ENCODE assay signal across 43 mouse cellular contexts in genomic region chr1:44063439-44063838, GRCm38 (mm10). TPM values are rescaled to one million over a fixed set of nuclear protein-coding genes. Genes with fewer than 3 reads are reported as not detected.
"Had no signal": no experiment of that assay in that cellular context is flagged by ENCODE, and none has a peak within 500 bp of the region (broad histone marks: within the 10 kb centered on the region; RNA-seq: fewer than 3 reads in every experiment).

No protein-coding gene starts in this region.

- H3K9me3 ChIP-seq: heart, embryonic 12.5 days; heart, embryonic 13.5 days; heart, embryonic 15.5 days; hindbrain, embryonic 10.5 days; hindbrain, embryonic 12.5 days; hindbrain, embryonic 13.5 days; hindbrain, embryonic 15.5 days; intestine, embryonic 15.5 days; kidney, embryonic 15.5 days had no signal

- H3K9ac ChIP-seq: heart, embryonic 12.5 days; heart, embryonic 13.5 days; heart, embryonic 15.5 days; hindbrain, embryonic 12.5 days; hindbrain, embryonic 13.5 days; hindbrain, embryonic 14.5 days; hindbrain, embryonic 15.5 days; intestine, embryonic 15.5 days; kidney, embryonic 15.5 days had no signal

- H3K4me3 ChIP-seq: heart, embryonic 12.5 days; heart, embryonic 13.5 days; heart, embryonic 15.5 days; hindbrain, embryonic 10.5 days; hindbrain, embryonic 12.5 days; hindbrain, embryonic 13.5 days; hindbrain, embryonic 15.5 days; intestine, embryonic 15.5 days; kidney, embryonic 15.5 days; layer of hippocampus, adult 2 months; left cerebral cortex, adult 2 months had no signal

- DNase-seq: heart, postnatal 10 days; heart, postnatal 14 days; heart, postnatal 36 days; heart, postnatal 4 days; kidney, adult 11 months; kidney, adult 18-20 months; kidney, adult 2 months; kidney, adult 8-10 months; kidney, adult 9 months; kidney, postnatal 10 days; kidney, postnatal 14 days; kidney, postnatal 25 days; kidney, postnatal 36 days; kidney, postnatal 4 days; layer of hippocampus, adult 9-11 months; layer of hippocampus, postnatal 36 days had no signal

- H3K27me3 ChIP-seq: heart, embryonic 12.5 days; heart, embryonic 13.5 days; heart, embryonic 15.5 days; hindbrain, embryonic 12.5 days; hindbrain, embryonic 13.5 days; hindbrain, embryonic 15.5 days; intestine, embryonic 15.5 days; kidney, embryonic 15.5 days had no signal

- H3K4me2 ChIP-seq: heart, embryonic 11.5 days; heart, embryonic 12.5 days; heart, embryonic 13.5 days; heart, embryonic 15.5 days; hindbrain, embryonic 12.5 days; hindbrain, embryonic 13.5 days; hindbrain, embryonic 14.5 days; hindbrain, embryonic 15.5 days; intestine, embryonic 15.5 days; kidney, embryonic 15.5 days had no signal

- H3K27ac ChIP-seq: heart, embryonic 13.5 days; heart, embryonic 15.5 days; hindbrain, embryonic 10.5 days; hindbrain, embryonic 12.5 days; hindbrain, embryonic 13.5 days; hindbrain, embryonic 14.5 days; hindbrain, embryonic 15.5 days; hindbrain, postnatal 0 days; intestine, embryonic 15.5 days; kidney, embryonic 15.5 days; kidney, postnatal 0 days; layer of hippocampus, adult 2 months; left cerebral cortex, adult 2 months had no signal

- H3K36me3 ChIP-seq: heart, embryonic 12.5 days; heart, embryonic 13.5 days; heart, embryonic 15.5 days; hindbrain, embryonic 10.5 days; hindbrain, embryonic 12.5 days; hindbrain, embryonic 13.5 days; hindbrain, embryonic 15.5 days; intestine, embryonic 15.5 days; kidney, embryonic 15.5 days had no signal

- H3K4me1 ChIP-seq: heart, embryonic 12.5 days; heart, embryonic 13.5 days; heart, embryonic 15.5 days; hindbrain, embryonic 10.5 days; hindbrain, embryonic 12.5 days; hindbrain, embryonic 13.5 days; hindbrain, embryonic 15.5 days; intestine, embryonic 15.5 days; kidney, embryonic 15.5 days had no signal

RNA-seq across cellular contexts. Expression of gene Gm8251, which starts 1.7 kb away (rescaled TPM):
- total RNA-seq: heart, postnatal 10 days; heart, postnatal 25 days; heart, postnatal 36 days; hindbrain, postnatal 0 days; layer of hippocampus, adult 18-20 months; layer of hippocampus, adult 2 months; layer of hippocampus, adult 8-10 months; layer of hippocampus, postnatal 10 days; layer of hippocampus, postnatal 14 days; layer of hippocampus, postnatal 25 days; layer of hippocampus, postnatal 36 days; left cerebral cortex, adult 18-20 months; left cerebral cortex, adult 2 months; left cerebral cortex, adult 8-10 months had no signal
- polyA plus RNA-seq: heart, embryonic 11.5 days; heart, embryonic 12.5 days; heart, embryonic 13.5 days; heart, embryonic 15.5 days; heart, postnatal 0 days; intestine, embryonic 16.5 days; kidney, adult 2 months; kidney, postnatal 0 days; large intestine, adult 2 months had no signal

RNA-seq across cellular contexts. Expression of gene Mettl21c, which starts 43.6 kb away (rescaled TPM):
- total RNA-seq: heart, postnatal 10 days; heart, postnatal 14 days; heart, postnatal 25 days; heart, postnatal 36 days; heart, postnatal 4 days; hematopoietic stem cell, adult 5-6 weeks; layer of hippocampus, adult 18-20 months; layer of hippocampus, adult 2 months; layer of hippocampus, postnatal 14 days; layer of hippocampus, postnatal 36 days; left cerebral cortex, adult 18-20 months; left cerebral cortex, adult 2 months had no signal
- polyA plus RNA-seq: large intestine, adult 2 months had no signal
